Mouse (Mus musculus) ES-E14 (cell line): Measurements from ENCODE around the gene Fbxl17. TPM values are rescaled to one million over a fixed set of nuclear protein-coding genes. Genes with fewer than 3 reads are reported as not detected.

Source experiments
- DNase-seq: peaks from one replicate; pipeline ENCODE4 v3.0.0-alpha.2; 2013; ENCODE audit warnings: low read depth, low spot score
- H3K27ac ChIP-seq: 2 replicates; pipeline ENCODE4 v1.5.1; 2012; ENCODE audit warnings: low read depth, mild to moderate bottlenecking, low read length, moderate library complexity, mixed read lengths; ENCODE audit not compliant: poor library complexity, insufficient read depth, severe bottlenecking
- H3K36me3 ChIP-seq: 2 replicates; pipeline ENCODE4 v1.6.1; 2012; ENCODE audit warnings: mild to moderate bottlenecking, low read length, moderate library complexity, mixed read lengths; ENCODE audit not compliant: control insufficient read depth, poor library complexity, insufficient read depth, severe bottlenecking
- H3K4me1 ChIP-seq, 2 experiments: fragments of 150-350 bp in 1 of 2; sonication (generic) in 1 of 2; 2 replicates each; pipeline ENCODE4 v1.6.1; 2012; ENCODE audit warnings: low read length in 2 of 2, mild to moderate bottlenecking in 1 of 2, mixed read lengths in 1 of 2; ENCODE audit not compliant: control insufficient read depth in 2 of 2, insufficient read depth in 2 of 2, poor library complexity in 1 of 2
- H3K4me3 ChIP-seq, 2 experiments: fragments of 150-350 bp in 1 of 2; sonication (generic) in 1 of 2; 2 replicates each; pipeline ENCODE4 v1.5.1; 2012; ENCODE audit warnings: low read length in 2 of 2, low read depth in 1 of 2, mild to moderate bottlenecking in 1 of 2, mixed read lengths in 1 of 2; ENCODE audit not compliant: insufficient read depth in 1 of 2, poor library complexity in 1 of 2, severe bottlenecking in 1 of 2
- H3K9ac ChIP-seq: 2 replicates; pipeline ENCODE4 v1.6.1; 2012; ENCODE audit warnings: low read depth, mild to moderate bottlenecking, low read length, mixed read lengths; ENCODE audit not compliant: poor library complexity, insufficient read depth, severe bottlenecking
- H3K9me3 ChIP-seq: fragments of 150-350 bp; sonication (generic); 2 replicates; pipeline ENCODE4 v1.6.1; 2012; ENCODE audit warnings: low read depth, mild to moderate bottlenecking, low read length; ENCODE audit not compliant: control insufficient read depth, insufficient read depth
- CHD2 ChIP-seq: IDR thresholded peaks from 2 replicates; pipeline ENCODE4 v1.6.1; 2014; ENCODE audit warnings: mild to moderate bottlenecking, low read depth, low read length, inconsistent platforms
- HCFC1 ChIP-seq: IDR thresholded peaks from 2 replicates; pipeline ENCODE4 v1.6.1; 2012; ENCODE audit warnings: low read length, inconsistent platforms, borderline replicate concordance; ENCODE audit not compliant: insufficient read depth
- MAFK ChIP-seq: IDR thresholded peaks from 2 replicates; pipeline ENCODE4 v1.6.1; 2014; ENCODE audit warnings: mild to moderate bottlenecking, low read depth, low read length, inconsistent platforms; ENCODE audit not compliant: insufficient read depth
- ZC3H11A ChIP-seq: IDR thresholded peaks from 2 replicates; pipeline ENCODE4 v1.6.1; 2012; ENCODE audit warnings: low read depth, mild to moderate bottlenecking, inconsistent platforms, low read length, borderline replicate concordance
- ZNF384 ChIP-seq: IDR thresholded peaks from 2 replicates; pipeline ENCODE4 v1.6.1; 2012; ENCODE audit warnings: low read depth, low read length, inconsistent platforms
- in situ Hi-C, 2 experiments: fragments of 600-800 bp; cut with MboI; formaldehyde crosslinking; loops; one replicate each; pipeline ENCODE4 v1.15.1; 2025; ENCODE audit warnings: low sequenced_read_pairs in 2 of 2, inconsistent platforms in 1 of 2; ENCODE audit not compliant: unreplicated experiment in 2 of 2
- total RNA-seq: library from RNA; depleted of rRNA; stranded (reverse); fragments of 300-350 nt; gene quantifications from 2 replicates; pipeline ENCODE4 v1.2.3, GENCODE M21; 2012

Fbxl17 gene
- total RNA-seq, 1 experiment, result 5.6 TPM

DNA sequence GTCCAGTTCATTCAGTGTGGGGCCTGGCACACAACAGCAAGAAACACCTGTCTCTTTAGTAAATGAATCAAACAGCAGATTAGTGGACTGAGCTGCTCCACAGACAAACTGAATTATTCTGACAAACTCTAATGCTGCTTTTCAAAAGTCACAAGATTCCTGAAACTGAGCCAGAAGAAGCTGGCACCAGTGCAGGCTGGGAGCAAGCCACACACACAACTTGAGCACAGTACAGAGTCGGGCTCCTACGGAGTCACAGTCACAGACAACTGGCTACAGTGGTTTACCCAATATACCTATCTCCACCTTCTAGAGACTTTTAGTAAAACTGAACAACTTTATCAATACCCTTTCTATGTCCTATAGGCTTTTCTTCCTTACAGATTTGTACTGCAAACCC is 94.8 kb downstream of the Fbxl17 start:
- in situ Hi-C loops, result no loop called here

DNA sequence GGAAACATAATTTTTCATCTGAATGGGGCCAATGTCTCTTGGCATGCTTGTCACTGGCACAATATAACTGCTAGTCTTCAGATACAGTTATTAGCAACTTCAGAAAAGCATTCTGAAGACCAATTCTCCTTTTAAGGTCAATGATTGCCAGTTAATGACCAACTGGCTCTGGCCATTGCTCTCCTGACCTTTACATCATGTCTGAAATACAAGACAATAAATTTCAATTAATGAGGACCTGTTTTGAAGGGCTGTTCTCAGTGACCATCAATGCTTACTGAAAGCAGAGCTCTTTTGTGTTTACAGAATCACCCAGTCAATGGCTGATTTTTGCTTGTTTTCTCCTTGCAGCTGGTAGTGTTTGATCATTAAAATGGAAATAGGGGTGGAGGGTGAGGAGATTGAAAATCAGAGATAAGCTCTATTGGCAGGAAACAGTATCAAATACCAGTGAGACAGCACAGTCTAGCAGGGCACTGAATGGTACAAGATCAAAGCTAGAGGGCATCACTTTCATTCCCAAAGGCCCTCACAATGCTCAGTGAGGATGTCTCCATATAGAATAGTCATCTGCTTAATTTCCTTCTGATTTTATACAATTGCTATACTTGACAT is 95.9 kb downstream of the Fbxl17 start:
- Histone ChIP-seq H3K36me3 (no peaks in the 10 kb centered on the region), H3K4me1 (peaks cover 0 to 4% of the 10 kb centered on the region in 2 experiments; a peak in 1 of 4 replicates), H3K9ac (no peak overlapping the region), H3K4me3 (no peak overlapping the region), H3K9me3 (no peaks in the 10 kb centered on the region), H3K27ac (no peak overlapping the region)
- no peak for TF ChIP-seq CHD2
- TF ChIP-seq HCFC1, result no peak
- TF ChIP-seq ZNF384, result no peak
- no peak for TF ChIP-seq ZC3H11A
- TF ChIP-seq MAFK, result no peak
- no peak for DNase-seq
- in situ Hi-C loops, result no loop called here

More for the DNA sequence above, 94.8 kb downstream of the Fbxl17 start:
- Histone ChIP-seq H3K9me3 (no peaks in the 10 kb centered on the region), H3K4me3 (no peak overlapping the region), H3K36me3 (no peaks in the 10 kb centered on the region), H3K9ac (no peak overlapping the region), H3K27ac (no peak overlapping the region), H3K4me1 (peaks cover 0 to 4% of the 10 kb centered on the region in 2 experiments; a peak in 1 of 4 replicates)
- no peak for DNase-seq
- TF ChIP-seq MAFK, result no peak
- TF ChIP-seq HCFC1, result no peak
- no peak for TF ChIP-seq ZNF384
- no peak for TF ChIP-seq CHD2
- TF ChIP-seq ZC3H11A, result no peak

DNA sequence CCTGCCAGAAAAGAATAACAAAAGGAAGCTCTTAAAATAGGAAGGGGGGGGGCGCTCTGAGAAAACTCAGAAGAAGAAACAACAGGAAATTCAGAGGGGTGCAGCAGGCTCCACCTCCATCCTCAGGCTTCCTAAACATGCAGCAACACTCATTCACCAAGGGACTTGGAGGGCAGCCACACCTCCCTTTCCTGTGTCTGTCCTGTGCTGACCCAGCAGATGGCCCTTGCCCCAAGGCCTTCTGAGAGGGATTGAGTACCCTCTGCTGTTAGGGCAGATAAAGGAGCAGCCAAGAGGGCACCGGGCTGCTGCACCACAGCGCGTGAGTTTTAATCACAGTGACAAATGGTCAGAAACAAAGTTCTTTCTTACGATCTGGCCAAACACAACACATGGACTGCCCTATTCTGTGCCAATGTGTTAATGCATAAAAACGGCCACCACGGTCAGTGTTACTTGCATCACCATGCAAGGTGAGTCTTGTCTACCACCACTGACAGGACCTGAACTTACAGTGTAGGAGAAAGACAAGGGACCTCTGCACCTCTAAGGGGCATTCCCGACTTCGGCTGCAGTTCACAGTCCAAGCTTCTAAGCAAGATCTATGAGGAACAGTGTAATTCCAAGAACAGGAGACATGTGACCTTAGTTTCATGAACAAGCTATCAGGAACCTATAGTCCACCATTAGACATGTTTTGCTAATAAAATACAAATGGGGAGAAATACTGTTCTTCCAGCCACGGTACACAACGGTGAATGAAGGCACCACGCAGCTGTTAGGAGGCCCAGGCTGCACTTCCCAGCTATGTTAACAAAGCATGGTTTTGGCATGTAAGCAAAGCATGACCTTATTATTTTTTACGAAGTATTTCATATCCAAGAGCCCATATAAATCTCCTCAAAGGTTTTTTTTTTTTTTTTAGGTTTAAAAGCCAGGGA is 96.8 kb downstream of the Fbxl17 start:
- Histone ChIP-seq H3K36me3 (no peaks in the 10 kb centered on the region), H3K4me1 (peaks cover 0 to 4% of the 10 kb centered on the region in 2 experiments; a peak in 1 of 4 replicates), H3K27ac (no peak overlapping the region), H3K9me3 (no peaks in the 10 kb centered on the region), H3K9ac (no peak overlapping the region), H3K4me3 (no peak overlapping the region)
- in situ Hi-C loops, result no loop called here
- DNase-seq, result no peak
- TF ChIP-seq CHD2 (no peak), MAFK (no peak)

DNA sequence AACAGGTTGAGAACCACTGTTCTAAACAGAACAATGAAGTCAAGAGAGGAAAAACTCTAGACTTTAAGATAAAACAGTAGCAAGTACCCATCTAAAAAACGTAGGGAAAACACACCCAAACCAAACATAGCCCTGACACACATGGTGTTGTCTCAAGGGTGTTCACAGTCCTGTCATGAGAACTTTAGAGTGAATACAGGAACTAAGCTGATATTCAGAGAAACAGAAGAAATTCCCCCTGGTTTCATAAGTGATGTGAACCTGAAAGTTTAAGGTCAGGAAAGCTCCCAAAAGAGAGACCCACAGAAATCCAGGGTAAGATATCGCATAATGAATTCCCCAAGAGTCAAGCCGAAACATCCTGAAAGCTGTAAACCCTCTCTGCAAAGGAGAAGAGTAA is 97.6 kb downstream of the Fbxl17 start:
- TF ChIP-seq ZC3H11A (no peak), MAFK (no peak), CHD2 (no peak), HCFC1 (no peak), ZNF384 (no peak)
- H3K9ac ChIP-seq, result no peak overlapping the region
- H3K36me3 ChIP-seq, result no peaks in the 10 kb centered on the region
- DNase-seq, result no peak
- in situ Hi-C loops, result no loop called here
- H3K4me1 ChIP-seq, result peaks cover 0 to 4% of the 10 kb centered on the region in 2 experiments; a peak in 1 of 4 replicates
- no peak overlapping the region for H3K27ac ChIP-seq
- no peak overlapping the region for H3K4me3 ChIP-seq
- no peaks in the 10 kb centered on the region for H3K9me3 ChIP-seq
